Mouse (Mus musculus) olfactory bulb, adult 2 months (tissue): ENCODE data around the gene Cdkal1.

Experiments used
- CTCF ChIP-seq: fragments of 200-500 bp; IDR thresholded peaks from 2 replicates; pipeline ENCODE4 v1.5.1; 2012; ENCODE audit warnings: low read depth, mild to moderate bottlenecking, low read length, moderate library complexity; ENCODE audit not compliant: insufficient read depth
- POLR2A ChIP-seq: fragments of 200-500 bp; IDR thresholded peaks from 2 replicates; pipeline ENCODE4 v1.6.1; 2012; ENCODE audit warnings: mild to moderate bottlenecking, low read depth, low read length, moderate library complexity; ENCODE audit not compliant: insufficient read depth

DNA sequence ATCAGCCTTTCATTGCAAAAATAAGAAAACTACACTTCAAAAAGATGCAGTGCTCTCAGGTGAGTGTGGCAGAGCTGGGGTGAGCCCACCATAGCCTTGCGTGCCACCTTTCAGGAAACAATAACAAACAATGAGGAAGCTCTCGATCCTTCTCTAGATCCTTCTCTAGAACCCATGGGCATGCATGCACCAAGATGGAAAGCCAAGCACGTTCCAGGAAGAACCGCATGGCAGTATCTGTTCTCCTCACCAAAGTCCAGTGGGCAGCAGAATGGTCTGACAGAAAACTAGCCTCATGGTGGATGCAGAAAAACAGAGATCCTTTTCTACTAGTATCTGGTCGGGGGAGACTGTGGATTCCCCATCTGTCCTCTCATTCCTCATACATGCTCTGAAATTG is 134.3 kb downstream of the Cdkal1 start:
- TF ChIP-seq POLR2A (no peak), CTCF (no peak)
